Mouse (Mus musculus): ENCODE measurements around the gene Slc35c2.

DNA sequence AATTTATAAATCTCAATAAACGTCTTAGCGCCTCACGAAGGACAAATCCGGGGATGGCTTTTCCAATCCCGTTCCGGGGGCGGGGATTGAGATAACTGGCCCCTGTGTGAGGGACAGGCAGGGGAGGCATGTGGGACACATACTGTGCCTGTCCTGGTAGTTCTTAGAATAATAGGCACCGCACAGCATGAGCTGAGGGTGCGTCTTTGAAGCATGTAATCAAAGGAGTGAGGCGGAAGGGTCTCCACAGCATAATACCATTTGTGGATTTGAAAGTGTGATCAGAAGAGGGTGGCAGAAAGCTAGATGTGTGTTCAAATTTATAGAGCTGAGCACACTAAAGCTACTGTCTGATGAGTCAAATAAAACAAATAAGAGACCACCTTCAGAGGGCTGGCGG, 41.3 kb downstream of the Slc35c2 start:
- TF ChIP-seq POLR2A (IDR thresholded peaks at IDR 0.05; ENCODE audit: control insufficient read depth, extremely low read depth, insufficient read depth, low read length, poor library complexity) (no peak), CTCF (IDR thresholded peaks at IDR 0.05; ENCODE audit: borderline replicate concordance, control insufficient read depth, extremely low read depth, insufficient read depth, low read length, poor library complexity) (no peak)
